Mouse (Mus musculus) erythroblast, embryonic 14.5 days (primary cell): ENCODE data around the gene Thada. TPM values are rescaled to one million over a fixed set of nuclear protein-coding genes. Genes with fewer than 3 reads are reported as not detected.

ENCODE experiments used
- H3K27me3 ChIP-seq: 2 replicates; pipeline ENCODE4 v1.6.1; 2012; ENCODE audit warnings: inconsistent platforms; ENCODE audit not compliant: control insufficient read depth
- H3K36me3 ChIP-seq: 2 replicates; pipeline ENCODE4 v1.6.1; 2012; ENCODE audit warnings: mild to moderate bottlenecking, inconsistent platforms; ENCODE audit not compliant: control insufficient read depth
- H3K4me1 ChIP-seq: 2 replicates; pipeline ENCODE4 v1.6.1; 2012; ENCODE audit warnings: inconsistent platforms; ENCODE audit not compliant: control insufficient read depth
- H3K4me3 ChIP-seq: replicated peaks from 2 replicates; pipeline ENCODE3; 2012; ENCODE audit warnings: moderate library complexity, mild to moderate bottlenecking, inconsistent platforms
- H3K9me3 ChIP-seq: 2 replicates; pipeline ENCODE4 v1.6.1; 2012; ENCODE audit warnings: low read length, inconsistent platforms, mixed read lengths; ENCODE audit not compliant: control insufficient read depth
- GATA1 ChIP-seq: IDR thresholded peaks from 2 replicates; pipeline ENCODE4 v1.6.1; 2012; ENCODE audit warnings: low read length, inconsistent platforms, mixed read lengths
- TAL1 ChIP-seq: IDR thresholded peaks from 3 replicates; pipeline ENCODE4 v1.6.1; 2012; ENCODE audit warnings: low read length, inconsistent platforms, mixed read lengths
- polyA plus RNA-seq: library from polyadenylated mRNA; stranded (reverse); fragments of >175 nt; gene quantifications from 2 replicates; pipeline ENCODE4 v1.2.3, GENCODE M21; 2012

Thada gene
- polyA plus RNA-seq, 1 experiment = 0.08 TPM

- Histone ChIP-seq H3K36me3 (no peaks in the 10 kb centered on the region), H3K27me3 (no peaks in the 10 kb centered on the region), H3K9me3 (no peaks in the 10 kb centered on the region), H3K4me1 (no peaks in the 10 kb centered on the region), H3K4me3 (no peak overlapping the region)
- TF ChIP-seq TAL1 = no peak
- TF ChIP-seq GATA1 = no peak
Observed at GRCm38 (mm10) chr17:84502341-84502740, 36.3 kb upstream of the Thada start.

GRCm38 (mm10) chr17:84498639-84499038 lies 32.6 kb upstream of the Thada start:
- Histone ChIP-seq H3K4me3 (no peak overlapping the region), H3K36me3 (no peaks in the 10 kb centered on the region), H3K27me3 (no peaks in the 10 kb centered on the region), H3K9me3 (no peaks in the 10 kb centered on the region), H3K4me1 (no peaks in the 10 kb centered on the region)
- TF ChIP-seq GATA1 (no peak), TAL1 (no peak)

GRCm38 (mm10) chr17:84497972-84498604 lies 32.1 kb upstream of the Thada start:
- Histone ChIP-seq H3K4me1 (no peaks in the 10 kb centered on the region), H3K4me3 (no peak overlapping the region), H3K27me3 (no peaks in the 10 kb centered on the region), H3K9me3 (no peaks in the 10 kb centered on the region), H3K36me3 (no peaks in the 10 kb centered on the region)
- TF ChIP-seq GATA1 = no peak

GRCm38 (mm10) chr17:84497559-84497958 lies 31.6 kb upstream of the Thada start:
- H3K36me3 ChIP-seq = no peaks in the 10 kb centered on the region
- no peak overlapping the region for H3K4me3 ChIP-seq
- no peaks in the 10 kb centered on the region for H3K27me3 ChIP-seq
- no peaks in the 10 kb centered on the region for H3K4me1 ChIP-seq
- no peak for TF ChIP-seq TAL1
- no peak for TF ChIP-seq GATA1
- H3K9me3 ChIP-seq = no peaks in the 10 kb centered on the region

- TF ChIP-seq TAL1 (no peak), GATA1 (no peak)
- H3K36me3 ChIP-seq = no peaks in the 10 kb centered on the region
- H3K4me3 ChIP-seq = no peak overlapping the region
- no peaks in the 10 kb centered on the region for H3K9me3 ChIP-seq
- no peaks in the 10 kb centered on the region for H3K4me1 ChIP-seq
- no peaks in the 10 kb centered on the region for H3K27me3 ChIP-seq
Observed at GRCm38 (mm10) chr17:84497026-84497425, 31.0 kb upstream of the Thada start.

GRCm38 (mm10) chr17:84492255-84492880 lies 26.4 kb upstream of the Thada start:
- TF ChIP-seq GATA1 (no peak), TAL1 (no peak)
- Histone ChIP-seq H3K4me1 (no peaks in the 10 kb centered on the region), H3K27me3 (no peaks in the 10 kb centered on the region), H3K36me3 (no peaks in the 10 kb centered on the region), H3K9me3 (no peaks in the 10 kb centered on the region), H3K4me3 (no peak overlapping the region)

- no peak overlapping the region for H3K4me3 ChIP-seq
- no peaks in the 10 kb centered on the region for H3K4me1 ChIP-seq
- H3K36me3 ChIP-seq = no peaks in the 10 kb centered on the region
- no peaks in the 10 kb centered on the region for H3K27me3 ChIP-seq
- TF ChIP-seq TAL1 (no peak), GATA1 (no peak)
- no peaks in the 10 kb centered on the region for H3K9me3 ChIP-seq
Observed at GRCm38 (mm10) chr17:84487415-84487814, 21.4 kb upstream of the Thada start.

- no peaks in the 10 kb centered on the region for H3K9me3 ChIP-seq
- H3K27me3 ChIP-seq = no peaks in the 10 kb centered on the region
- no peak for TF ChIP-seq TAL1
- no peak for TF ChIP-seq GATA1
- H3K4me1 ChIP-seq = no peaks in the 10 kb centered on the region
- no peaks in the 10 kb centered on the region for H3K36me3 ChIP-seq
- no peak overlapping the region for H3K4me3 ChIP-seq
Observed at GRCm38 (mm10) chr17:84483673-84484320, 17.8 kb upstream of the Thada start.

GRCm38 (mm10) chr17:84482831-84483230 lies 16.8 kb upstream of the Thada start:
- Histone ChIP-seq H3K9me3 (no peaks in the 10 kb centered on the region), H3K27me3 (no peaks in the 10 kb centered on the region), H3K4me1 (no peaks in the 10 kb centered on the region), H3K36me3 (no peaks in the 10 kb centered on the region), H3K4me3 (no peak overlapping the region)
- TF ChIP-seq GATA1 = no peak
